ENCODE assay signal across 7 mouse cellular contexts in the genomic region with DNA sequence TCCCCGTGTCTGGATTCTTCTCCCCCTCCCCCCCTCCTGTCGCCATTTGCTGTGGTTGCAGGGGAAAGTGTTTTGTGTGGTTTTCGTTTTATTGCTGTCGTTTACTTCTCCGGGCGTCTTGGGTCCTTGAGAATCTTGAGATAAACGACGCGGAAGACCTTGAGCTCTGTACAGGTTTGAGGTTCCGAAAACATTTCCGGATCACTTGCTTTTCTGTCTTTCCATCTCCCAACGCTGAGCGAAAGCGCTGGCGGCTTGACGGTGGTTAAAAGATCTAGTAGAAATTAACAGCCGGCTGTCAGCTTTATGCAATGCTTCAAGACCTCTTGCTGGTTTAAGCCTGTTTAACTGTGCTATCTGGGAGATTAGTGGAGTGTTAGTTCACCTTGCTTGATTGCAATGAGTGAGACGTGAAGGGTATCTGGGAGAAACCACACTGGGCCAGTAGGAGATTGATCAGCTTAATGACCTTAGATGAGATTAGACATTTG. TPM values are rescaled to one million over a fixed set of nuclear protein-coding genes. Genes with fewer than 3 reads are reported as not detected.
A peak's percentile ranks its signal among the peaks of the same experiment; 100 is the strongest.
DNase-seq lines count a peak whose midpoint lies in the region; ATAC-seq and TF ChIP-seq lines count a peak whose summit lies in the region.

No protein-coding gene starts in this region.

- TF ChIP-seq CTCF in bone marrow, adult 2 months (IDR thresholded peaks at IDR 0.05; ENCODE audit: control insufficient read depth, insufficient read depth, low read length) = no peak
- TF ChIP-seq CTCF in kidney, postnatal 0 days (IDR thresholded peaks at IDR 0.05; ENCODE audit: low read depth) = no peak
- no peak for TF ChIP-seq CTCF in stomach, postnatal 0 days (IDR thresholded peaks at IDR 0.05; ENCODE audit: low read depth)

- H3K4me1 ChIP-seq in bone marrow, adult 2 months (ENCODE audit: control insufficient read depth, insufficient read depth, low read length) = no peaks in the 10 kb centered on the region; the same call in 1 of the 2 replicates
- peaks cover 21% of the 10 kb centered on the region for H3K4me1 ChIP-seq in forebrain, embryonic 16.5 days (replicated peaks; ENCODE audit: control insufficient read depth, insufficient read depth, low read length)
- H3K4me1 ChIP-seq in kidney, postnatal 0 days (replicated peaks; ENCODE audit: insufficient read depth, low read length) = 0 out of 2 replicates have a peak, but pooled peaks cover 9% of the 10 kb centered on the region
- no peaks in the 10 kb centered on the region for H3K4me1 ChIP-seq in stomach, postnatal 0 days (replicated peaks; ENCODE audit: control insufficient read depth, insufficient read depth)

- peak overlapping the region; percentile 94 for H3K9ac ChIP-seq in forebrain, embryonic 16.5 days (replicated peaks; ENCODE audit: low read depth, low read length)
- H3K9ac ChIP-seq in kidney, postnatal 0 days (ENCODE audit: low read depth, low read length) = peak overlapping the region; percentile 95
- H3K9ac ChIP-seq in stomach, postnatal 0 days (ENCODE audit: low read length) = peak overlapping the region; percentile 99

- peak overlapping the region; percentile 86 for H3K4me2 ChIP-seq in forebrain, embryonic 16.5 days (ENCODE audit: low read length)
- H3K4me2 ChIP-seq in kidney, postnatal 0 days (ENCODE audit: low read length) = peak overlapping the region; percentile 68
- peak overlapping the region; percentile 75 for H3K4me2 ChIP-seq in stomach, postnatal 0 days (replicated peaks; ENCODE audit: low read depth)

- TF ChIP-seq POLR2A in bone marrow, adult 2 months (IDR thresholded peaks at IDR 0.05; ENCODE audit: borderline replicate concordance, control insufficient read depth, low read depth, low read length) = no peak

- peak; percentile 30; the same call in 1 of the 2 replicates for ATAC-seq in forebrain, embryonic 16.5 days
- no peak for ATAC-seq in kidney, postnatal 0 days (replicated peaks; ENCODE audit: low FRiP score, low read depth)
- no peak; the same call in 1 of the 2 replicates for ATAC-seq in stomach, postnatal 0 days (ENCODE audit: low FRiP score, low TSS enrichment)

- H3K27ac ChIP-seq in bone marrow, adult 2 months (ENCODE audit: control insufficient read depth, insufficient read depth, low read depth, low read length, poor library complexity) = peak overlapping the region; percentile 86
- peak overlapping the region; percentile 83 for H3K27ac ChIP-seq in forebrain, embryonic 16.5 days (ENCODE audit: low read length)
- peak overlapping the region; percentile 88 for H3K27ac ChIP-seq in kidney, postnatal 0 days
- H3K27ac ChIP-seq in stomach, postnatal 0 days (replicated peaks) = peak overlapping the region; percentile 97

- H3K27me3 ChIP-seq in forebrain, embryonic 16.5 days (replicated peaks; ENCODE audit: control insufficient read depth, insufficient read depth, low read length) = no peaks in the 10 kb centered on the region
- H3K27me3 ChIP-seq in kidney, postnatal 0 days (ENCODE audit: insufficient read depth, low read length) = no peaks in the 10 kb centered on the region
- no peaks in the 10 kb centered on the region for H3K27me3 ChIP-seq in stomach, postnatal 0 days (ENCODE audit: control insufficient read depth, insufficient read depth, low read length)

- no peaks in the 10 kb centered on the region for H3K36me3 ChIP-seq in forebrain, embryonic 16.5 days (ENCODE audit: control insufficient read depth, insufficient read depth)
- no peaks in the 10 kb centered on the region for H3K36me3 ChIP-seq in kidney, postnatal 0 days (ENCODE audit: insufficient read depth, low read length)
- no peaks in the 10 kb centered on the region for H3K36me3 ChIP-seq in stomach, postnatal 0 days (ENCODE audit: control insufficient read depth, insufficient read depth, low read length)

- H3K9me3 ChIP-seq in forebrain, embryonic 16.5 days (ENCODE audit: control insufficient read depth, low read length) = no peaks in the 10 kb centered on the region
- H3K9me3 ChIP-seq in kidney, postnatal 0 days (replicated peaks; ENCODE audit: low read length) = no peaks in the 10 kb centered on the region; the same call in 1 of the 2 replicates
- H3K9me3 ChIP-seq in stomach, postnatal 0 days (ENCODE audit: control insufficient read depth, low read length) = no peaks in the 10 kb centered on the region

- H3K4me3 ChIP-seq in bone marrow, adult 2 months (replicated peaks; ENCODE audit: control insufficient read depth, low read depth, low read length) = peak overlapping the region; percentile 87
- peak overlapping the region; percentile 75 for H3K4me3 ChIP-seq in forebrain, embryonic 16.5 days (replicated peaks; ENCODE audit: low read length)
- H3K4me3 ChIP-seq in kidney, postnatal 0 days (replicated peaks; ENCODE audit: low read depth, low read length) = peak overlapping the region; percentile 94
- H3K4me3 ChIP-seq in stomach, postnatal 0 days (ENCODE audit: low read depth, low read length) = peak overlapping the region; percentile 99

- under 1% methylated on average over 18 of the region's 18 CpGs for WGBS in bone marrow, adult 2 months
- under 1% methylated on average over 18 of the region's 18 CpGs for WGBS in forebrain, embryonic 16.5 days
- WGBS in kidney, postnatal 0 days = 0% methylated on average over 18 of the region's 18 CpGs
- WGBS in stomach, postnatal 0 days = 0% methylated on average over 18 of the region's 18 CpGs

- DNase-seq in right cerebral cortex, postnatal 4 days = peak; percentile 15
- no peak for DNase-seq in right cerebral cortex, adult 18-20 months
- peak; percentile 27 for DNase-seq in kidney, postnatal 0 days (ENCODE audit: low spot score)
- DNase-seq in lung, postnatal 25 days (ENCODE audit: low spot score) = peak; percentile 14
- DNase-seq in stomach, postnatal 0 days (ENCODE audit: low spot score) = peak; percentile 38

- no peak for TF ChIP-seq EP300 in stomach, postnatal 0 days (optimal IDR thresholded peaks at IDR 0.05)

RNA-seq across cellular contexts. Expression of gene Zkscan1, which starts 0.6 kb away (rescaled TPM):
- polyA plus RNA-seq in bone marrow, adult 2 months (2011; ENCODE audit: insufficient read depth, insufficient read length, low replicate concordance, missing spikeins) = 6.0 and 9.0 TPM in 2 replicates
- polyA plus RNA-seq in forebrain, embryonic 16.5 days (2015; fragmentation: Nextera tagmentation; extraction: Ambion mirVana) = 31.2 and 34.2 TPM in 2 replicates
- polyA plus RNA-seq in kidney, postnatal 0 days (2015; fragmentation: Nextera tagmentation; extraction: Ambion mirVana) = 17.2 and 17.8 TPM in 2 replicates
- polyA plus RNA-seq in stomach, postnatal 0 days (2015; fragmentation: Nextera tagmentation; extraction: Ambion mirVana) = 5.6 and 5.8 TPM in 2 replicates

RNA-seq across cellular contexts. Expression of gene Zscan21, which starts 31.2 kb away (rescaled TPM):
- 4.3 and 6.5 TPM in 2 replicates for polyA plus RNA-seq in bone marrow, adult 2 months (2011; ENCODE audit: insufficient read depth, insufficient read length, low replicate concordance, missing spikeins)
- polyA plus RNA-seq in forebrain, embryonic 16.5 days (2015; fragmentation: Nextera tagmentation; extraction: Ambion mirVana) = 117 and 118 TPM in 2 replicates
- polyA plus RNA-seq in kidney, postnatal 0 days (2015; fragmentation: Nextera tagmentation; extraction: Ambion mirVana) = 45.3 and 49.6 TPM in 2 replicates
- 20.0 and 20.4 TPM in 2 replicates for polyA plus RNA-seq in stomach, postnatal 0 days (2015; fragmentation: Nextera tagmentation; extraction: Ambion mirVana)

RNA-seq across cellular contexts. Expression of gene Smok3c, which starts 32.5 kb away (rescaled TPM):
- not detected in 2 replicates for polyA plus RNA-seq in bone marrow, adult 2 months (2011; ENCODE audit: insufficient read depth, insufficient read length, low replicate concordance, missing spikeins)
- polyA plus RNA-seq in forebrain, embryonic 16.5 days (2015; fragmentation: Nextera tagmentation; extraction: Ambion mirVana) = not detected in 2 replicates
- polyA plus RNA-seq in kidney, postnatal 0 days (2015; fragmentation: Nextera tagmentation; extraction: Ambion mirVana) = not detected in 2 replicates
- polyA plus RNA-seq in stomach, postnatal 0 days (2015; fragmentation: Nextera tagmentation; extraction: Ambion mirVana) = not detected in 2 replicates
